Mouse (Mus musculus) CH12.LX (cell line): Measurements from ENCODE around the gene Fmnl1. TPM values are rescaled to one million over a fixed set of nuclear protein-coding genes. Genes with fewer than 3 reads are reported as not detected.

Experiments used
- DNase-seq: peaks from one replicate; pipeline ENCODE4 v3.0.0-alpha.2; 2013; ENCODE audit errors: extremely low read depth
- H3K27ac ChIP-seq: 2 replicates; pipeline ENCODE4 v1.5.1; 2012; ENCODE audit warnings: low read depth, mild to moderate bottlenecking, control low read depth, moderate library complexity; ENCODE audit not compliant: insufficient read depth
- H3K27me3 ChIP-seq: replicated peaks from 2 replicates; pipeline ENCODE3; 2012; ENCODE audit warnings: inconsistent platforms
- H3K36me3 ChIP-seq, 2 experiments: replicated peaks in 1 of 2; 2 replicates each; pipeline versions ENCODE3 to v1.6.1; 2012; ENCODE audit warnings: inconsistent platforms in 1 of 2, low read length in 1 of 2, mild to moderate bottlenecking in 1 of 2, mixed read lengths in 1 of 2, moderate library complexity in 1 of 2; ENCODE audit not compliant: control insufficient read depth in 1 of 2, insufficient read depth in 1 of 2
- H3K4me1 ChIP-seq, 2 experiments: 2 replicates each; pipeline ENCODE4 v1.6.1; 2012; ENCODE audit warnings: inconsistent platforms in 1 of 2, moderate library complexity in 1 of 2; ENCODE audit not compliant: insufficient read depth in 2 of 2, control insufficient read depth in 1 of 2
- H3K4me2 ChIP-seq: 2 replicates; pipeline ENCODE4 v1.6.1; 2012; ENCODE audit warnings: low read depth, mild to moderate bottlenecking, control low read depth; ENCODE audit not compliant: poor library complexity, insufficient read depth, severe bottlenecking
- H3K4me3 ChIP-seq, 3 experiments: fragments of 150-350 bp in 1 of 3; sonication (generic) in 1 of 3; replicated peaks in 1 of 3; 2 replicates each; pipeline versions ENCODE3 to v1.5.1; 2011 to 2012; ENCODE audit warnings: low read depth in 2 of 3, low read length in 2 of 3, mild to moderate bottlenecking in 2 of 3, moderate library complexity in 2 of 3, control low read depth in 1 of 3, improper control_type of control experiment in 1 of 3, inconsistent platforms in 1 of 3, mixed read lengths in 1 of 3; ENCODE audit not compliant: poor library complexity in 1 of 3
- H3K79me2 ChIP-seq: replicated peaks from 2 replicates; pipeline ENCODE4 v1.6.1; 2012; ENCODE audit warnings: mild to moderate bottlenecking, moderate library complexity; ENCODE audit not compliant: control insufficient read depth, poor library complexity, insufficient read depth, severe bottlenecking; ENCODE audit errors: extremely low read depth
- H3K9ac ChIP-seq: 2 replicates; pipeline ENCODE4 v1.6.1; 2012; ENCODE audit warnings: low read depth, mild to moderate bottlenecking, control low read depth, moderate library complexity; ENCODE audit not compliant: insufficient read depth
- H3K9me3 ChIP-seq: replicated peaks from 2 replicates; pipeline ENCODE3; 2012; ENCODE audit warnings: low read length, inconsistent platforms, mixed read lengths
- CHD2 ChIP-seq: IDR thresholded peaks from 2 replicates; pipeline ENCODE4 v1.6.1; 2011; ENCODE audit warnings: low read length, improper control_type of control experiment
- ELF1 ChIP-seq: IDR thresholded peaks from 2 replicates; pipeline ENCODE4 v1.6.1; 2014; ENCODE audit warnings: low read depth, mild to moderate bottlenecking, inconsistent platforms, low read length, improper control_type of control experiment
- ETS1 ChIP-seq: conservative IDR thresholded peaks from 2 replicates; pipeline ENCODE4 v1.6.1; 2012; ENCODE audit warnings: low read depth, mild to moderate bottlenecking, inconsistent platforms, low read length, improper control_type of control experiment, moderate library complexity
- GABPA ChIP-seq: IDR thresholded peaks from 2 replicates; pipeline ENCODE4 v1.6.1; 2012; ENCODE audit warnings: low read depth, low read length, improper control_type of control experiment, inconsistent platforms; ENCODE audit not compliant: insufficient replicate concordance
- HCFC1 ChIP-seq: IDR thresholded peaks from 2 replicates; pipeline ENCODE4 v1.6.1; 2012; ENCODE audit warnings: low read depth, mild to moderate bottlenecking, inconsistent platforms, low read length, improper control_type of control experiment
- IRF4 ChIP-seq: IDR thresholded peaks from 2 replicates; pipeline ENCODE4 v1.6.1; 2014; ENCODE audit warnings: low read depth, mild to moderate bottlenecking, inconsistent platforms, low read length, improper control_type of control experiment
- JUND ChIP-seq: conservative IDR thresholded peaks from 2 replicates; pipeline ENCODE4 v1.6.1; 2011; ENCODE audit warnings: low read depth, low read length, improper control_type of control experiment
- KAT2A ChIP-seq: IDR thresholded peaks from 2 replicates; pipeline ENCODE4 v1.6.1; 2012; ENCODE audit warnings: low read length, improper control_type of control experiment, inconsistent platforms; ENCODE audit not compliant: insufficient replicate concordance
- MAFK ChIP-seq: IDR thresholded peaks from 2 replicates; pipeline ENCODE4 v1.6.1; 2011; ENCODE audit warnings: low read length, improper control_type of control experiment; ENCODE audit not compliant: insufficient replicate concordance
- MAX ChIP-seq: IDR thresholded peaks from 2 replicates; pipeline ENCODE4 v1.6.1; 2011; ENCODE audit warnings: low read length, improper control_type of control experiment
- MEF2A ChIP-seq: IDR thresholded peaks from 2 replicates; pipeline ENCODE4 v1.6.1; 2014; ENCODE audit warnings: low read depth, mild to moderate bottlenecking, inconsistent platforms, low read length, improper control_type of control experiment, borderline replicate concordance
- MXI1 ChIP-seq: IDR thresholded peaks from 2 replicates; pipeline ENCODE4 v1.6.1; 2011; ENCODE audit warnings: mild to moderate bottlenecking, low read depth, low read length, improper control_type of control experiment
- NELFE ChIP-seq: IDR thresholded peaks from 2 replicates; pipeline ENCODE4 v1.6.1; 2011; ENCODE audit warnings: low read depth, low read length, improper control_type of control experiment
- NRF1 ChIP-seq: IDR thresholded peaks from 2 replicates; pipeline ENCODE4 v1.6.1; 2014; ENCODE audit warnings: low read depth, mild to moderate bottlenecking, inconsistent platforms, low read length, improper control_type of control experiment, moderate library complexity
- PAX5 ChIP-seq: IDR thresholded peaks from 2 replicates; pipeline ENCODE4 v1.6.1; 2012; ENCODE audit warnings: low read length, inconsistent platforms, mixed read lengths
- POLR2AphosphoS2 ChIP-seq: IDR thresholded peaks from 2 replicates; pipeline ENCODE4 v1.6.1; 2011; ENCODE audit warnings: low read depth, low read length, improper control_type of control experiment
- RAD21 ChIP-seq: IDR thresholded peaks from 2 replicates; pipeline ENCODE4 v1.6.1; 2011; ENCODE audit warnings: low read depth, mild to moderate bottlenecking, low read length, improper control_type of control experiment, moderate library complexity
- RCOR1 ChIP-seq: conservative IDR thresholded peaks from 2 replicates; pipeline ENCODE4 v1.6.1; 2012; ENCODE audit warnings: low read depth, mild to moderate bottlenecking, inconsistent platforms, low read length, improper control_type of control experiment
- SIN3A ChIP-seq: IDR thresholded peaks from 2 replicates; pipeline ENCODE4 v1.6.1; 2012; ENCODE audit warnings: low read length, improper control_type of control experiment, inconsistent platforms
- SMC3 ChIP-seq: IDR thresholded peaks from 2 replicates; pipeline ENCODE4 v1.6.1; 2011; ENCODE audit warnings: low read depth, low read length, improper control_type of control experiment
- UBTF ChIP-seq: IDR thresholded peaks from 2 replicates; pipeline ENCODE4 v1.6.1; 2012; ENCODE audit warnings: low read depth, mild to moderate bottlenecking, inconsistent platforms, low read length, improper control_type of control experiment, moderate library complexity
- USF1 ChIP-seq: IDR thresholded peaks from 2 replicates; pipeline ENCODE4 v1.6.1; 2014; ENCODE audit warnings: low read depth, mild to moderate bottlenecking, inconsistent platforms, low read length, improper control_type of control experiment
- USF2 ChIP-seq: conservative IDR thresholded peaks from 2 replicates; pipeline ENCODE4 v1.6.1; 2011; ENCODE audit warnings: low read depth, low read length, improper control_type of control experiment
- ZC3H11A ChIP-seq: IDR thresholded peaks from 2 replicates; pipeline ENCODE4 v1.6.1; 2012; ENCODE audit warnings: low read depth, mild to moderate bottlenecking, inconsistent platforms, low read length, improper control_type of control experiment
- ZKSCAN1 ChIP-seq: IDR thresholded peaks from 2 replicates; pipeline ENCODE4 v1.6.1; 2012; ENCODE audit warnings: low read depth, inconsistent platforms, low read length, improper control_type of control experiment, borderline replicate concordance
- dilution Hi-C: fragments of 300-500 bp; cut with MboI; formaldehyde crosslinking; loops from 2 replicates; pipeline ENCODE4 v1.14.3; 2020; ENCODE audit warnings: low sequenced_read_pairs; ENCODE audit not compliant: extremely low pct_unique_long_range_greater_than_20kb, extremely low pct_ligation_motif_present
- in situ Hi-C: fragments of 300-500 bp; cut with MboI; formaldehyde crosslinking; loops from 3 replicates; pipeline ENCODE4 v1.14.3; 2019; ENCODE audit warnings: low sequenced_read_pairs, low pct_ligation_motif_present, low pct_unique_long_range_greater_than_20kb, mixed read lengths
- polyA plus RNA-seq: library from polyadenylated mRNA; unstranded; fragments of >175 nt; gene quantifications from 2 replicates; pipeline ENCODE4 v1.2.1, GENCODE M21; 2012; ENCODE audit warnings: low read depth; ENCODE audit not compliant: insufficient read length
- total RNA-seq, 2 experiments: library from RNA; depleted of rRNA; stranded (reverse); fragments of 300-350 nt in 1 of 2; fragments of >200 nt in 1 of 2; gene quantifications; 2 replicates each; pipeline ENCODE4 v1.2.3; 2012 to 2014

The Fmnl1 gene
- total and polyA plus RNA-seq, 3 experiments = 6.9 to 118 (median 35.0) TPM

- Histone ChIP-seq H3K27ac (no peak overlapping the region), H3K4me2 (no peak overlapping the region), H3K9ac (no peak overlapping the region), H3K4me1 (peaks cover 29 to 82% of the 10 kb centered on the region in 2 experiments), H3K27me3 (no peaks in the 10 kb centered on the region), H3K79me2 (no peaks in the 10 kb centered on the region), H3K36me3 (peaks cover 51 to 89% of the 10 kb centered on the region in 2 experiments), H3K9me3 (peaks cover 12% of the 10 kb centered on the region), H3K4me3 (no peak overlapping the region)
- no peak for DNase-seq
- in situ Hi-C loops = loop anchor here (5.0 kb wide), 2 partner anchors 37 to 82 kb away; no protein-coding TSS in a partner anchor
- dilution Hi-C loops = no loop called here
- TF ChIP-seq IRF4 = no peak
- TF ChIP-seq POLR2AphosphoS2 = no peak
- TF ChIP-seq SMC3 = no peak
- no peak for TF ChIP-seq KAT2A
- TF ChIP-seq PAX5 = no peak
- no peak for TF ChIP-seq CHD2
- no peak for TF ChIP-seq MXI1
- TF ChIP-seq SIN3A = no peak
- no peak for TF ChIP-seq MAFK
These were observed 64.8 kb downstream of the Fmnl1 start for GRCm38 (mm10) chr11:103235702-103236101.

- Histone ChIP-seq H3K4me3 (no peak overlapping the region), H3K4me2 (no peak overlapping the region), H3K27ac (no peak overlapping the region), H3K79me2 (no peaks in the 10 kb centered on the region), H3K9me3 (peaks cover 12% of the 10 kb centered on the region), H3K36me3 (peaks cover 50 to 89% of the 10 kb centered on the region in 2 experiments), H3K27me3 (no peaks in the 10 kb centered on the region), H3K9ac (no peak overlapping the region), H3K4me1 (peaks cover 22 to 80% of the 10 kb centered on the region in 2 experiments)
- TF ChIP-seq JUND (no peak), SIN3A (no peak), UBTF (no peak), MAX (no peak), ELF1 (no peak), USF2 (no peak), GABPA (no peak), HCFC1 (no peak)
- in situ Hi-C loops (loop anchor here (5.0 kb wide), 2 partner anchors 36 to 81 kb away; no protein-coding TSS in a partner anchor), dilution Hi-C loops (no loop called here)
- DNase-seq = no peak
These were observed 65.5 kb downstream of the Fmnl1 start for GRCm38 (mm10) chr11:103236431-103236830.

GRCm38 (mm10) chr11:103236903-103237302, 66.0 kb downstream of the Fmnl1 start:
- Histone ChIP-seq H3K79me2 (no peaks in the 10 kb centered on the region), H3K36me3 (peaks cover 51 to 90% of the 10 kb centered on the region in 2 experiments), H3K4me2 (peak overlapping the region; percentile 13; the same call in 1 of the 2 replicates), H3K4me3 (no peak overlapping the region), H3K9me3 (peaks cover 12% of the 10 kb centered on the region), H3K9ac (no peak overlapping the region), H3K27me3 (no peaks in the 10 kb centered on the region), H3K4me1 (peaks cover 22 to 81% of the 10 kb centered on the region in 2 experiments), H3K27ac (peak overlapping the region; percentile 66)
- in situ Hi-C loops (loop anchor here (5.0 kb wide), 2 partner anchors 35 to 80 kb away; no protein-coding TSS in a partner anchor), dilution Hi-C loops (no loop called here)
- DNase-seq = peak; percentile 66
- TF ChIP-seq GABPA = no peak
- TF ChIP-seq CHD2 = no peak
- TF ChIP-seq USF1 = peak; percentile 75
- 0 out of 2 replicates have a peak, but pooled peaks have one; percentile 29 for TF ChIP-seq NRF1
- no peak for TF ChIP-seq NELFE
- TF ChIP-seq RCOR1 = no peak; the same call in 1 of the 2 replicates
- TF ChIP-seq PAX5 = no peak
- peak; percentile 32; the same call in 1 of the 2 replicates for TF ChIP-seq USF2
- no peak for TF ChIP-seq MAFK
- TF ChIP-seq RAD21 = no peak
- no peak for TF ChIP-seq JUND
- 0 out of 2 replicates have a peak, but pooled peaks have one; percentile 48 for TF ChIP-seq SIN3A
- peak; percentile 79; the same call in 1 of the 2 replicates for TF ChIP-seq MEF2A
- TF ChIP-seq ETS1 = peak; percentile 75
- TF ChIP-seq ZC3H11A = no peak
- TF ChIP-seq ZKSCAN1 = no peak
- TF ChIP-seq HCFC1 = no peak
